Mouse (Mus musculus) limb, embryonic 14.5 days (tissue): Measurements from ENCODE around the gene Upk1b. TPM values are rescaled to one million over a fixed set of nuclear protein-coding genes. Genes with fewer than 3 reads are reported as not detected.
A peak's percentile ranks its signal among the peaks of the same experiment; 100 is the strongest.

ENCODE experiments used
- ATAC-seq: fragments of 200-750 bp; cut with Nextera tagmentation; 2 replicates; pipeline ENCODE4 v1.8.0; 2017; ENCODE audit warnings: low read depth, moderate number of reproducible peaks, moderate TSS enrichment; ENCODE audit not compliant: low FRiP score
- DNase-seq: peaks from one replicate; pipeline ENCODE4 v3.0.0-alpha.2; 2015; ENCODE audit warnings: low spot score
- H3K27ac ChIP-seq: fragments of 300-500 bp; sonication (generic); replicated peaks from 2 replicates; pipeline ENCODE4 v1.5.1; 2014; ENCODE audit warnings: low read depth, mild to moderate bottlenecking, low read length, moderate library complexity, mixed read lengths
- H3K27me3 ChIP-seq: fragments of 300-500 bp; sonication (generic); 2 replicates; pipeline ENCODE4 v1.6.1; 2014; ENCODE audit warnings: low read length, mixed read lengths; ENCODE audit not compliant: control insufficient read depth, insufficient read depth
- H3K36me3 ChIP-seq: fragments of 300-500 bp; sonication (generic); 2 replicates; pipeline ENCODE4 v1.6.1; 2014; ENCODE audit warnings: mild to moderate bottlenecking, low read length, moderate library complexity, mixed read lengths; ENCODE audit not compliant: control insufficient read depth, insufficient read depth
- H3K4me1 ChIP-seq: fragments of 300-500 bp; sonication (generic); 2 replicates; pipeline ENCODE4 v1.6.1; 2014; ENCODE audit warnings: antibody characterized with exemption, low read length, mixed read lengths; ENCODE audit not compliant: control insufficient read depth, insufficient read depth
- H3K4me2 ChIP-seq: fragments of 300-500 bp; sonication (generic); replicated peaks from 2 replicates; pipeline ENCODE4 v1.6.1; 2014; ENCODE audit warnings: low read depth, mild to moderate bottlenecking, low read length, moderate library complexity; ENCODE audit not compliant: severe bottlenecking
- H3K4me3 ChIP-seq: fragments of 300-500 bp; sonication (generic); replicated peaks from 2 replicates; pipeline ENCODE4 v1.5.1; 2014; ENCODE audit warnings: low read length
- H3K9ac ChIP-seq: fragments of 300-500 bp; sonication (generic); 2 replicates; pipeline ENCODE4 v1.6.1; 2014; ENCODE audit warnings: mild to moderate bottlenecking, low read depth, low read length, moderate library complexity; ENCODE audit not compliant: severe bottlenecking
- H3K9me3 ChIP-seq: fragments of 300-500 bp; sonication (generic); 2 replicates; pipeline ENCODE4 v1.6.1; 2016; ENCODE audit warnings: low read length; ENCODE audit not compliant: control insufficient read depth
- POLR2A ChIP-seq: fragments of 200-500 bp; IDR thresholded peaks from 2 replicates; pipeline ENCODE4 v1.8.0; 2012; ENCODE audit warnings: inconsistent platforms, mild to moderate bottlenecking, moderate library complexity, borderline replicate concordance; ENCODE audit not compliant: insufficient read depth, insufficient read length; ENCODE audit errors: extremely low read depth
- WGBS: fragments of 180-500 bp; shearing (Covaris S2); extraction: QIAGEN DNeasy Blood & Tissue Kit; methylation state at CpG from one replicate; pipeline ENCODE4 v1.1.7; 2014; 5-methylcytosine and 5-hydroxymethylcytosine counted together
- polyA plus RNA-seq, 2 experiments: library from polyadenylated mRNA; depleted of rRNA in 1 of 2; stranded (reverse) in 1 of 2; unstranded in 1 of 2; fragments of >200 nt; fragmentation: Nextera tagmentation in 1 of 2; extraction: Ambion mirVana in 1 of 2; gene quantifications; 2 replicates each; pipeline versions ENCODE4 v1.2.1 to v1.2.3; 2012 to 2014

The Upk1b gene
- polyA plus RNA-seq, 2 experiments = 18.1 to 46.6 TPM

DNA sequence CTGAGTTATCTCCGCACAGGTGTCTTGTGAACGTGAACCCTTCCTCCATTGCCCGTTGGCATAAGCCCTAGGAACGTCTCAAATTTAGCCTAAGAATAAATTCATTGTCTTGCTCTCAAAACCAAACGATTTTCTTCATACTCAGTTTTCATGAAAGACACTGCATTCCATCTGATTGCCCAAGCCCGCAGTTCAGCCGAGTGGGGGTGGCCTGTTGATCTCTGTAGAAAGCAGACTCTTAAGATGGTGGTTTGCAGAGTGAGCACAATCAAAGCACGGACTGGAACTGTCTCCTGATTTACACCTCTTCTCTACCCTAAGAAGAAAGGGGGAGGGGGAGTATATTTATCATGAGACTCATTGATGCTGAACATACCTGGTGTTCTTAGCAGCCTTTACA is 37.7 kb downstream of the Upk1b start:
- Histone ChIP-seq H3K36me3 (peaks cover 55% of the 10 kb centered on the region), H3K9me3 (no peaks in the 10 kb centered on the region), H3K27me3 (no peaks in the 10 kb centered on the region), H3K4me2 (no peak overlapping the region), H3K4me1 (peaks cover 2% of the 10 kb centered on the region), H3K9ac (no peak overlapping the region), H3K27ac (no peak overlapping the region), H3K4me3 (no peak overlapping the region)
- no peak for ATAC-seq
- TF ChIP-seq POLR2A = no peak
- WGBS = 86% methylated on average over 8 of the region's 8 CpGs
- DNase-seq = no peak

DNA sequence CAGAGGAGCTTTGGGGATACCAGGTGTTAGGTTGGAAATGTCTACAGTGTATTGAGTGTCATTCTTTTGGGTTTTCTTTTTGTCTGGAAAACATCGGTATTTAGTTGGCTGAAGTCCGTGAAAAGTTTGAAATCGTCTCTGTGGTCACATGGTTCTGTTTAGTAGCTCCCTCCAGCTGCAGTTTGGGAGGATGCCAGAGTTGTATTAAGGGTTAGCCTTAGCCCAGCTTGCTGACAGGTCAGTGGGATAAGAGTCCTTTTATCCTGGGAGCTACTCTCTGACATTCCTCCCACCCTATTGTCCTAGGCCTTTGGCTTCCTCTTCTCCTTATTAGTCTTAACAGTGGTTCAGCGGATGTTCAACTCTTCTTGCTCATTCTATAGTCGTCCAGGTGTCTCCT is 38.2 kb downstream of the Upk1b start:
- 62% methylated on average over 5 of the region's 5 CpGs for WGBS
- H3K4me1 ChIP-seq = peaks cover 2% of the 10 kb centered on the region
- peaks cover 51% of the 10 kb centered on the region for H3K36me3 ChIP-seq
- no peaks in the 10 kb centered on the region for H3K9me3 ChIP-seq
- H3K4me3 ChIP-seq = no peak overlapping the region
- no peaks in the 10 kb centered on the region for H3K27me3 ChIP-seq
- TF ChIP-seq POLR2A = no peak
- no peak overlapping the region for H3K4me2 ChIP-seq
- no peak for ATAC-seq
- H3K9ac ChIP-seq = no peak overlapping the region
- no peak overlapping the region for H3K27ac ChIP-seq
- peak; percentile 45 for DNase-seq

DNA sequence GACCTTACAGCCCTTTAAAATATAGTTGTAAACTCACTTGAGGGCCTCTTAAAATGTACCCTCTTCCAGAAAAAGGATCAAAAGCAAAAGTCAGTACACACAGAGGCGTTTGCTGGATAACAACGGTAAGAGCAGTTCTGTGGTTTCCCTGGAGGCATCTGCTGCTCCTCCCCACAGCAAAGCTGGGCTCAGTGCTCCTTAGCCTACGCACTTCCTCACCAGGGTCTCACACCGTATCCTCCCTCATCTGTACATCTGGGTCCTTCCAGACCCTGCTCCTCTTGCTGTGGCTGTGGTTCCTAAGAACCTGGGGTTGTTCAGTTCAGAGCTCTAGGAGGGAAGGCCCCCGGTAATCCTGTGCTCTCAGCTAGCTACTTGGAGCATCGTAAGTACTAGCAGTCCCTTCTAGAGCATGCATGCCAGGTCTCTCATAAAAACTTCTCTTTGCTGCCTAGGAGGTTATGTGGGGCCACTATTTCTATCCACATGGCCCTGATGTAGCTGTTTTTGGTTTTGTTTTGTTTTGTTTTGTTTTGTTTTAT is 39.2 kb downstream of the Upk1b start:
- H3K9ac ChIP-seq = no peak overlapping the region
- H3K4me1 ChIP-seq = peaks cover 6% of the 10 kb centered on the region
- ATAC-seq = no peak
- 51% methylated on average over 6 of the region's 6 CpGs for WGBS
- H3K4me3 ChIP-seq = no peak overlapping the region
- no peak for DNase-seq
- peaks cover 45% of the 10 kb centered on the region for H3K36me3 ChIP-seq
- no peaks in the 10 kb centered on the region for H3K27me3 ChIP-seq
- no peaks in the 10 kb centered on the region for H3K9me3 ChIP-seq
- no peak for TF ChIP-seq POLR2A
- H3K4me2 ChIP-seq = no peak overlapping the region
- no peak overlapping the region for H3K27ac ChIP-seq

DNA sequence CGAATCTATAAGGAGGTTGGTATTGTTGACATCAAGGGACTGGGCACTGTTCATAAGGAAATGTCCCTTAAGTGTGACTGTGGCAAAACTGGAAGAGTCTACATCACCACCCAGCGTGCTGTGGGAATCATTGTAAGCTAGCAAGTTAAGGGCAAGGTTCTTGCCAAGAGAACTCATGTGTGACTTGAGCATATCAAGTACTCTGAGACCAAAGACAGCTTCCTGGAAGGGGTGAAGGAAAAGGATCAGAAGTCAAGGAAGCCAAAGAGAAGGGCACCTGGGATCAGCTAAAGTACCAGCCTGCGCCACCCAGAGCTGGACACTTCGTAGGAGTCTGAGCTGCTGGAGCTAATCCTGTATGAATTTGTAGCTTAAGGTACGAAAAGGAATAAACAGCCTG is 39.9 kb downstream of the Upk1b start:
- Histone ChIP-seq H3K27me3 (no peaks in the 10 kb centered on the region), H3K4me2 (no peak overlapping the region), H3K9ac (no peak overlapping the region), H3K36me3 (peaks cover 41% of the 10 kb centered on the region), H3K9me3 (no peaks in the 10 kb centered on the region), H3K4me3 (no peak overlapping the region), H3K27ac (no peak overlapping the region), H3K4me1 (peaks cover 9% of the 10 kb centered on the region)
- DNase-seq = no peak
- no peak for ATAC-seq
- TF ChIP-seq POLR2A = no peak
- WGBS = 87% methylated on average over 5 of the region's 5 CpGs

DNA sequence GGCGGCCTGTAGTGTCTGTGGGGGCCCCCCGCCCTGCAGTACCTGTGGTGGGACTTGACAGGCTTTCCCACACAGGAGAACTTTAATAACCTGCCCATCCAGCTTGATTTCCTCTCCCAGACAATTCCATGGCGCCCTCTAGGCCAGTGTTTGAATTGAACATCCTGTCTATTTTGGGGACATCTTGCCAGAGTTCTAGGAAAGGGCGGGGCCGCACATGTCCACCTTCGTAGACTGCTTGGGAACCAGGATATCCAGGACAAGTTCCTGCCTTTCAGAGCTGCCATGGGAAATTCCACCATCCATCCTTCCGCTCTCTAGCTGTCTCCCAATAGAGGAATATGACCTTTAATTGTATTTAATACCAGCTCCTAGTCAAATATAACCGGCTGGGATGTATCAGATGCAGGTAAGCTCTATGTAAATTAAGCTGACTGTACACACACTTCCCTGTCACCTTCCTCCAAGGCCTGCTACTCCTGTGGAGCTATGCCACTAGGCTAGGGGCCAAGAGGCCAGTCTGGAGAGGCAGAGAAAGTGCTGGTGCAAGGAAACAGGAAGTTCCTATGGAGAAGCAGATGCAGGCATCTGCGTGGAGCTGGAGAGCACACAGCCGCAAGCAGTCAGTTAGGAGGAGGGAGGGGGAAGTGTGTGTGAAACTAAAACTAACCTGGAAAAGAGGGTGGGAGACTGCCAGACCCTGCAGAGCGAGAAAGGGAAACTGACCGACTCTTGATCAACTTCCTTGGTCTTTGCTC is 41.8 kb downstream of the Upk1b start:
- Histone ChIP-seq H3K27ac (no peak overlapping the region), H3K4me2 (no peak overlapping the region), H3K4me3 (no peak overlapping the region), H3K4me1 (peaks cover 15% of the 10 kb centered on the region), H3K9me3 (no peaks in the 10 kb centered on the region), H3K27me3 (no peaks in the 10 kb centered on the region), H3K36me3 (peaks cover 33% of the 10 kb centered on the region), H3K9ac (no peak overlapping the region)
- DNase-seq (no peak), ATAC-seq (no peak)
- no peak for TF ChIP-seq POLR2A
- 76% methylated on average over 12 of the region's 12 CpGs for WGBS
